Mouse (Mus musculus): Measurements from ENCODE around the gene Tnks1bp1. TPM values are rescaled to one million over a fixed set of nuclear protein-coding genes. Genes with fewer than 3 reads are reported as not detected.

The Tnks1bp1 gene
- polyA plus RNA-seq, 1 experiment: 8.0 TPM

GRCm38 (mm10) chr2:85060591-85061060 lies 12.8 kb downstream of the Tnks1bp1 start:
- H3K4me1 ChIP-seq (ENCODE audit: control insufficient read depth, insufficient read depth, low read length): no peaks in the 10 kb centered on the region
- no peak for TF ChIP-seq POLR2A (IDR thresholded peaks at IDR 0.05; ENCODE audit: borderline replicate concordance, control insufficient read depth, low read depth, low read length)
- no peak for TF ChIP-seq CTCF (IDR thresholded peaks at IDR 0.05; ENCODE audit: control insufficient read depth, insufficient read depth, low read length)
- 4% methylated on average over 11 of the region's 11 CpGs for WGBS
- peak overlapping the region; percentile 46 for H3K4me3 ChIP-seq (replicated peaks; ENCODE audit: control insufficient read depth, low read depth, low read length)
- no peak overlapping the region for H3K27ac ChIP-seq (ENCODE audit: control insufficient read depth, insufficient read depth, low read depth, low read length, poor library complexity)

- WGBS: 23% methylated on average over 10 of the region's 10 CpGs
- H3K4me3 ChIP-seq (replicated peaks; ENCODE audit: control insufficient read depth, low read depth, low read length): peak overlapping the region; percentile 34
- no peak overlapping the region for H3K27ac ChIP-seq (ENCODE audit: control insufficient read depth, insufficient read depth, low read depth, low read length, poor library complexity)
- no peaks in the 10 kb centered on the region for H3K4me1 ChIP-seq (ENCODE audit: control insufficient read depth, insufficient read depth, low read length)
- no peak for TF ChIP-seq POLR2A (IDR thresholded peaks at IDR 0.05; ENCODE audit: borderline replicate concordance, control insufficient read depth, low read depth, low read length)
- no peak for TF ChIP-seq CTCF (IDR thresholded peaks at IDR 0.05; ENCODE audit: control insufficient read depth, insufficient read depth, low read length)
Observed at GRCm38 (mm10) chr2:85061107-85061541, 13.3 kb downstream of the Tnks1bp1 start.

DNA sequence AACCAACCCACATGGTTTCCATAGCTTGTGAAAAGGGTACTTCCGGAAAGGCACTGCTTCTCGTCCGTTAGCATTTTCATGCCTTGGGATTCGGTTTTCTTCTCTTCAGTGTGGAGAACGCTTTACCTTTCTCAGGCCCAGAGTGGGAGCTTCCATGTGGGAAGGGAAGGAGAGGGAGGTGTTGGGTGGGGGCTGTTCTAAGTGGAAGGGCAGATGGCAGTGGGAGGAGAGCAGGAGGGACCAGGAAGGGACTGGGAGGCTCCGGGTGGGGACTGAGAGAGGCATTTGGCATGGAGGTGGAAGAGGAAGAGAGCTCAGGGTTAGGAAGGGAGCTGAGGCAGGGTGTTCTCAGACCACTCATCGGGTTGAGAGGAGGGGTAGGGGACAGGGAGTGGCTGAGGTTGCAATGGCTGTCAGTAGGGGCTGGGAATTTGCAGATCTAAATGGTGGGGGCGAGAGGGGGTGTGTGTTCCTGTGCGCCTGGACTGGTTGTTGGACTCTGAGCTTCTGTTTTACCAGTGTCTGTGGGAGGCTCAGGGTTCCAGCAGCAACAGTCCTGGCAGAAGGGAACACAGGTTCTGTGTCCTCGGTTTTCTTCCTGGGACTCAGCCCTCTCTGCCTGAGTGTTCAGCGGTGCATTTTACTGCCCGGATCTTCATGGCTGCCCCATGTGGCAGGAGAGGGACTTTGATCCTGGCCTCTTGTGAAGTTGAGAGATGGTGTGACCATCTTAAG lies 17.5 kb downstream of the Tnks1bp1 start:
- H3K4me1 ChIP-seq (ENCODE audit: control insufficient read depth, insufficient read depth, low read length): no peaks in the 10 kb centered on the region
- H3K27ac ChIP-seq (ENCODE audit: control insufficient read depth, insufficient read depth, low read depth, low read length, poor library complexity): no peak overlapping the region
- WGBS: 84% methylated on average over 12 of the region's 12 CpGs
- TF ChIP-seq POLR2A (IDR thresholded peaks at IDR 0.05; ENCODE audit: borderline replicate concordance, control insufficient read depth, low read depth, low read length): no peak
- TF ChIP-seq CTCF (IDR thresholded peaks at IDR 0.05; ENCODE audit: control insufficient read depth, insufficient read depth, low read length): no peak
- H3K4me3 ChIP-seq (replicated peaks; ENCODE audit: control insufficient read depth, low read depth, low read length): no peak overlapping the region

DNA sequence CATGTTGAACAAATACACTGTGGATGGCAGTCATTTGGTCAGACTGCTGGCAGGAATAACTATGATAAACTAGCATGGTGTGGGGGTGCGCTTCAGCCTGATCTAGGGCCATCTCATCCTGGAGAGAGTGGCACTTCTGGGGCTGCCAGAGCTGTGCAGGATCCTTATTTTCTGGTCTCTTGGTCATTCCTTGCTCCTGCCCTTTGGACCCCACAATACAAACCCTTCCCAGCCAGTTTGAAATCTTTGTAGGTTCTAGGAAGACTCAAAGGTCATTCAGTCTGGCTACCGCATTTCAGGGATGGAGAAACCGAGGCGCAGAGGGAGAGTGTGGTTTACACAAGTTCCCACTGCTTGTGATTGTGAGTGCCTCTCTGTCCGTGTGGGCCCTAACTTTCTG lies 19.1 kb downstream of the Tnks1bp1 start:
- WGBS: 85% methylated on average over 5 of the region's 5 CpGs
- TF ChIP-seq CTCF (IDR thresholded peaks at IDR 0.05; ENCODE audit: control insufficient read depth, insufficient read depth, low read length) (no peak), POLR2A (IDR thresholded peaks at IDR 0.05; ENCODE audit: borderline replicate concordance, control insufficient read depth, low read depth, low read length) (no peak)
- Histone ChIP-seq H3K4me1 (ENCODE audit: control insufficient read depth, insufficient read depth, low read length) (no peaks in the 10 kb centered on the region), H3K4me3 (replicated peaks; ENCODE audit: control insufficient read depth, low read depth, low read length) (no peak overlapping the region), H3K27ac (ENCODE audit: control insufficient read depth, insufficient read depth, low read depth, low read length, poor library complexity) (no peak overlapping the region)

- TF ChIP-seq CTCF (IDR thresholded peaks at IDR 0.05; ENCODE audit: control insufficient read depth, insufficient read depth, low read length) (no peak), POLR2A (IDR thresholded peaks at IDR 0.05; ENCODE audit: borderline replicate concordance, control insufficient read depth, low read depth, low read length) (no peak)
- Histone ChIP-seq H3K4me1 (ENCODE audit: control insufficient read depth, insufficient read depth, low read length) (no peaks in the 10 kb centered on the region), H3K4me3 (replicated peaks; ENCODE audit: control insufficient read depth, low read depth, low read length) (no peak overlapping the region), H3K27ac (ENCODE audit: control insufficient read depth, insufficient read depth, low read depth, low read length, poor library complexity) (no peak overlapping the region)
- WGBS: 81% methylated on average over 10 of the region's 10 CpGs
Observed at GRCm38 (mm10) chr2:85067903-85068625, 20.2 kb downstream of the Tnks1bp1 start.

GRCm38 (mm10) chr2:85068626-85069025 lies 20.8 kb downstream of the Tnks1bp1 start:
- no peak for TF ChIP-seq POLR2A (IDR thresholded peaks at IDR 0.05; ENCODE audit: borderline replicate concordance, control insufficient read depth, low read depth, low read length)
- TF ChIP-seq CTCF (IDR thresholded peaks at IDR 0.05; ENCODE audit: control insufficient read depth, insufficient read depth, low read length): no peak
- Histone ChIP-seq H3K27ac (ENCODE audit: control insufficient read depth, insufficient read depth, low read depth, low read length, poor library complexity) (no peak overlapping the region), H3K4me1 (ENCODE audit: control insufficient read depth, insufficient read depth, low read length) (no peaks in the 10 kb centered on the region), H3K4me3 (replicated peaks; ENCODE audit: control insufficient read depth, low read depth, low read length) (no peak overlapping the region)
- 89% methylated on average over 2 of the region's 2 CpGs for WGBS

GRCm38 (mm10) chr2:85070086-85070485 lies 22.3 kb downstream of the Tnks1bp1 start:
- 84% methylated on average over 15 of the region's 15 CpGs for whole genome bisulfite sequencing
- Histone ChIP-seq H3K4me1 (ENCODE audit: control insufficient read depth, insufficient read depth, low read length) (no peaks in the 10 kb centered on the region), H3K27ac (ENCODE audit: control insufficient read depth, insufficient read depth, low read depth, low read length, poor library complexity) (no peak overlapping the region), H3K4me3 (replicated peaks; ENCODE audit: control insufficient read depth, low read depth, low read length) (no peak overlapping the region)
- no peak for TF ChIP-seq CTCF (IDR thresholded peaks at IDR 0.05; ENCODE audit: control insufficient read depth, insufficient read depth, low read length)
- no peak for TF ChIP-seq POLR2A (IDR thresholded peaks at IDR 0.05; ENCODE audit: borderline replicate concordance, control insufficient read depth, low read depth, low read length)

DNA sequence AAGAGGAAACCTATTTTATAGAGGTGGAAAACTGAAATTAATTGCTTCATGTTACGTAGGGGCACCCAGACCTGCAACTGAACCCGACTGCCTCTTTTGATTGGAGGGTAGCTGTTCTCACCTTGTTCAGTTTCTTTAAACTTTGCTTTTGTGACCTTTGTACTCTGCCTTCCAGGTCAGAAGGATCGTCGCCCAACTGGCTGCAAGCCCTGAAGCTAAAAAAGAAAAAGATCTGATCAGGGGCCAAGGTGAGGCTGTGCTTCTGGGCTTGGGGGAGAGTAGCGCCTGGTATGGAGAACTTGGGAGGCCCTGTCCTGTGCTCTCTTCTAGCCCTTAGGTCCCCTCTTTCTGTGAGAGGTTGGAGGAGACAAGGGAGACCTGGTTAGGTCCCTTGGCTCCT lies 24.1 kb downstream of the Tnks1bp1 start:
- no peaks in the 10 kb centered on the region for H3K4me1 ChIP-seq (ENCODE audit: control insufficient read depth, insufficient read depth, low read length)
- WGBS: 84% methylated on average over 5 of the region's 5 CpGs
- TF ChIP-seq POLR2A (IDR thresholded peaks at IDR 0.05; ENCODE audit: borderline replicate concordance, control insufficient read depth, low read depth, low read length) (no peak), CTCF (IDR thresholded peaks at IDR 0.05; ENCODE audit: control insufficient read depth, insufficient read depth, low read length) (no peak)
- no peak overlapping the region for H3K27ac ChIP-seq (ENCODE audit: control insufficient read depth, insufficient read depth, low read depth, low read length, poor library complexity)
- H3K4me3 ChIP-seq (replicated peaks; ENCODE audit: control insufficient read depth, low read depth, low read length): no peak overlapping the region
